Mouse (Mus musculus): Measurements from ENCODE around the gene Slc30a6.

GRCm38 (mm10) chr17:74424401-74425005, 29.1 kb downstream of the Slc30a6 start:
- no peak for TF ChIP-seq CTCF (IDR thresholded peaks at IDR 0.05; ENCODE audit: low read depth)
- no peak for TF ChIP-seq EP300 (optimal IDR thresholded peaks at IDR 0.05)
